In the genomic region with DNA sequence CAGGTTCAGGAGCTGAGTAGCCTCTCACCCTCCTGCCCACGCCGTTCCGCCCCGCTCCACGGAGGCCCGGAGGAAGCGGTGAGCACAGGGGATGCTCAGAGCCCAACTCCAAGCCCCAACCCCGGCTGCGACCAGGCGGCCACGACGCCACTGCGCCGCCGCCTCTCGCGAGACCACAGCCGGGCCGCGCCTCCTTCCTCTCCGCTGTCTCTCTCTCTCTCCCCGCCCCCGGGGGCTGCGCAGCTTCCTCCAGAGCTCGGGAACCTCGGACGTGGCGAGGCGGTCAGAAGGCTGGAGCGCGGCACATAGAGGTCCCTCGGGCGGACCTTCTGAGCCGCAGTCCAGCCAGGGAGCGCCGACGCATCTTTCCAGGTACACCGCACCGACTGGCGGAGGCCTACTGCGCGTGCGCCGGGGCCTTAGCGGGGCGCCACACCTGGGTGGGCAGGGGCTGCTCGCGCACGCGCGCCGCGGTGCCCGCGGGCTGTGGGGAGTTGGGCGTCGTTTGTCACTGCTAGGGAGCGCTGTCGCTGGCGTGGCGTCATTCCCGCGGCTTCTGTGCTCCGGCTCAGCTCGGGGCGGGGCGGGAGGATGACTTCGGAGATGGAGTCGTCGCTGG, we compare ENCODE assay signal across 8 mouse cellular contexts. TPM values are rescaled to one million over a fixed set of nuclear protein-coding genes. Genes with fewer than 3 reads are reported as not detected.
DNase-seq lines count a peak whose midpoint lies in the region; ATAC-seq and TF ChIP-seq lines count a peak whose summit lies in the region.

A gene (plus strand): TSS at position 180 of the 619 bp plus-strand sequence.

- WGBS in forebrain, embryonic 16.5 days = under 1% methylated on average over 69 of the region's 70 CpGs
- under 1% methylated on average over 70 of the region's 70 CpGs for WGBS in lung, embryonic 14.5 days
- under 1% methylated on average over 69 of the region's 70 CpGs for WGBS in olfactory bulb, adult 2 months
- under 1% methylated on average over 70 of the region's 70 CpGs for WGBS in thymus, adult 2 months

- no peaks in the 10 kb centered on the region for H3K27me3 ChIP-seq in G1E (ENCODE audit: insufficient read depth, low read length)
- H3K27me3 ChIP-seq in forebrain, embryonic 16.5 days (replicated peaks; ENCODE audit: control insufficient read depth, insufficient read depth, low read length) = no peaks in the 10 kb centered on the region
- no peaks in the 10 kb centered on the region for H3K27me3 ChIP-seq in lung, embryonic 14.5 days (ENCODE audit: insufficient read depth, low read length)
- no peaks in the 10 kb centered on the region for H3K27me3 ChIP-seq in thymus, adult 2 months (ENCODE audit: control insufficient read depth, insufficient read depth, low read length)

- intact Hi-C loops in heart, postnatal 36 days (cut with DNase I) = loop anchor here (2.0 to 10.0 kb wide), 2 partner anchors 77 to 209 kb away; a partner anchor contains a TSS

- H3K9me3 ChIP-seq in G1E (replicated peaks) = no peaks in the 10 kb centered on the region
- no peaks in the 10 kb centered on the region for H3K9me3 ChIP-seq in forebrain, embryonic 16.5 days (ENCODE audit: control insufficient read depth, low read length)
- H3K9me3 ChIP-seq in lung, embryonic 14.5 days (ENCODE audit: low read depth, low read length) = no peaks in the 10 kb centered on the region

- TF ChIP-seq POLR2A in olfactory bulb, adult 2 months (IDR thresholded peaks at IDR 0.05; ENCODE audit: insufficient read depth, low read depth, low read length) = peak; percentile 82
- TF ChIP-seq POLR2A in thymus, adult 2 months (IDR thresholded peaks at IDR 0.05; ENCODE audit: control insufficient read depth, extremely low read depth, insufficient read depth, low read length, poor library complexity) = peak; percentile 92

- peak; percentile 88 for ATAC-seq in G1E (ENCODE audit: extremely low read depth, insufficient number of reproducible peaks, low FRiP score, poor library complexity, severe bottlenecking)
- ATAC-seq in forebrain, embryonic 16.5 days = peak; percentile 94
- ATAC-seq in lung, embryonic 14.5 days (ENCODE audit: insufficient read depth) = peak; percentile 98

- peak; percentile 83 for DNase-seq in G1E (ENCODE audit: low spot score)
- DNase-seq in cerebellum, adult 18-20 months = peak; percentile 96 to 98
- DNase-seq in heart, postnatal 36 days = peak; percentile 94 to 97
- DNase-seq in layer of hippocampus, adult 2 months (ENCODE audit: low spot score in 2 of 2) = peak; percentile 96 to 97
- peak; percentile 96 for DNase-seq in lung, embryonic 14.5 days
- peak; percentile 95 for DNase-seq in thymus, adult 2 months

- TF ChIP-seq CTCF in G1E (IDR thresholded peaks at IDR 0.05; ENCODE audit: low read depth, low read length) = no peak
- peak; percentile 50 for TF ChIP-seq CTCF in layer of hippocampus, adult 2 months (conservative IDR thresholded peaks at IDR 0.05)
- TF ChIP-seq CTCF in lung, embryonic 14.5 days (IDR thresholded peaks at IDR 0.05; ENCODE audit: low read depth) = peak; percentile 31
- no peak for TF ChIP-seq CTCF in olfactory bulb, adult 2 months (IDR thresholded peaks at IDR 0.05; ENCODE audit: insufficient read depth, low read depth, low read length)
- peak; percentile 54; the same call in 1 of the 2 replicates for TF ChIP-seq CTCF in thymus, adult 2 months (IDR thresholded peaks at IDR 0.05; ENCODE audit: borderline replicate concordance, control insufficient read depth, extremely low read depth, insufficient read depth, low read length, poor library complexity)

- peaks cover 20% of the 10 kb centered on the region for H3K36me3 ChIP-seq in G1E (replicated peaks)
- H3K36me3 ChIP-seq in forebrain, embryonic 16.5 days (ENCODE audit: control insufficient read depth, insufficient read depth) = no peaks in the 10 kb centered on the region
- H3K36me3 ChIP-seq in lung, embryonic 14.5 days (ENCODE audit: insufficient read depth) = no peaks in the 10 kb centered on the region
- no peaks in the 10 kb centered on the region for H3K36me3 ChIP-seq in thymus, adult 2 months (ENCODE audit: control insufficient read depth, insufficient read depth, low read length)

- H3K27ac ChIP-seq in forebrain, embryonic 16.5 days (ENCODE audit: low read length) = peak within 1 kb of the TSS; percentile 96
- peak within 1 kb of the TSS; percentile 97 for H3K27ac ChIP-seq in layer of hippocampus, adult 2 months
- H3K27ac ChIP-seq in lung, embryonic 14.5 days (ENCODE audit: low read depth) = peak within 1 kb of the TSS; percentile 95
- H3K27ac ChIP-seq in olfactory bulb, adult 2 months (ENCODE audit: insufficient read depth, low read depth, low read length) = peak within 1 kb of the TSS; percentile 81
- H3K27ac ChIP-seq in thymus, adult 2 months (ENCODE audit: control insufficient read depth, insufficient read depth, low read length) = peak within 1 kb of the TSS; percentile 66

- peak within 1 kb of the TSS; percentile 84 for H3K4me2 ChIP-seq in forebrain, embryonic 16.5 days (ENCODE audit: low read length)
- peak within 1 kb of the TSS; percentile 84 for H3K4me2 ChIP-seq in lung, embryonic 14.5 days

- H3K4me1 ChIP-seq in G1E (ENCODE audit: insufficient read depth, low read depth, low read length) = peaks cover 28% of the 10 kb centered on the region
- peaks cover 28% of the 10 kb centered on the region for H3K4me1 ChIP-seq in forebrain, embryonic 16.5 days (replicated peaks; ENCODE audit: control insufficient read depth, insufficient read depth, low read length)
- H3K4me1 ChIP-seq in lung, embryonic 14.5 days (ENCODE audit: insufficient read depth) = peaks cover 6% of the 10 kb centered on the region; the same call in 1 of the 2 replicates
- H3K4me1 ChIP-seq in olfactory bulb, adult 2 months (ENCODE audit: control insufficient read depth, insufficient read depth, low read length) = peaks cover 5% of the 10 kb centered on the region; the same call in 1 of the 2 replicates
- H3K4me1 ChIP-seq in thymus, adult 2 months (replicated peaks; ENCODE audit: control insufficient read depth, insufficient read depth, low read length) = peaks cover 2% of the 10 kb centered on the region

- H3K9ac ChIP-seq in forebrain, embryonic 16.5 days (replicated peaks; ENCODE audit: low read depth, low read length) = peak within 1 kb of the TSS; percentile 88
- H3K9ac ChIP-seq in lung, embryonic 14.5 days = peak within 1 kb of the TSS; percentile 86

- peak within 1 kb of the TSS; percentile 97 for H3K4me3 ChIP-seq in G1E (ENCODE audit: low read depth, low read length)
- H3K4me3 ChIP-seq in forebrain, embryonic 16.5 days (replicated peaks; ENCODE audit: low read length) = peak within 1 kb of the TSS; percentile 52
- H3K4me3 ChIP-seq in layer of hippocampus, adult 2 months = peak within 1 kb of the TSS; percentile 77
- peak within 1 kb of the TSS; percentile 78 for H3K4me3 ChIP-seq in lung, embryonic 14.5 days (ENCODE audit: low read depth, low read length)
- H3K4me3 ChIP-seq in olfactory bulb, adult 2 months (ENCODE audit: insufficient read depth, low read depth, low read length) = peak within 1 kb of the TSS; percentile 83
- peak within 1 kb of the TSS; percentile 74 for H3K4me3 ChIP-seq in thymus, adult 2 months (ENCODE audit: control insufficient read depth, insufficient read depth, low read length)

RNA-seq across cellular contexts. Expression of the gene that starts here (rescaled TPM):
- total RNA-seq in G1E (2014; fragmentation: Nextera tagmentation) (7.8 and 9.5 TPM in 2 replicates), G1E (2017) (8.1 and 10.3 TPM in 2 replicates)
- polyA plus RNA-seq in G1E (2012) = 3.0 and 3.2 TPM in 2 replicates
- 31.2 and 33.7 TPM in 2 replicates for polyA plus RNA-seq in forebrain, embryonic 16.5 days (2015; fragmentation: Nextera tagmentation; extraction: Ambion mirVana)
- 10 to 100 TPM; 10.8 to 11.5 TPM for total RNA-seq in heart, postnatal 36 days (2021)
- 10 to 100 TPM; 22.8 to 25.4 TPM for total RNA-seq in layer of hippocampus, adult 2 months (2021)
- 17.8 and 21.3 TPM in 2 replicates for polyA plus RNA-seq in lung, embryonic 14.5 days (2014; fragmentation: Nextera tagmentation; extraction: Ambion mirVana)
- not detected in 2 replicates for polyA plus RNA-seq in olfactory bulb, adult 2 months (2012; ENCODE audit: insufficient read depth, insufficient read length, low replicate concordance, missing spikeins)
- polyA plus RNA-seq in thymus, adult 2 months (2012; rRNA removed) = 15.6 and 17.1 TPM in 2 replicates

Comparison
In these comparisons a context has a peak if more than half of its experiments do, and no peak if none do; other contexts are left out.
1. Peak in every context shown above with its lines: DNase-seq, ATAC-seq, H3K4me3 ChIP-seq and H3K27ac ChIP-seq.
2. CTCF ChIP-seq: peak in layer of hippocampus, adult 2 months (single experiment), lung, embryonic 14.5 days (single experiment) and thymus, adult 2 months (single experiment); none in G1E (single experiment) and olfactory bulb, adult 2 months (single experiment).